Mouse (Mus musculus): ENCODE data around the gene Plcg1. TPM values are rescaled to one million over a fixed set of nuclear protein-coding genes. Genes with fewer than 3 reads are reported as not detected.

Gene Plcg1
- polyA plus RNA-seq, 1 experiment: 129 TPM

GRCm38 (mm10) chr2:160770409-160770808 is 39.3 kb downstream of the Plcg1 start:
- DNase-seq (ENCODE audit: low read depth): no peak

DNA sequence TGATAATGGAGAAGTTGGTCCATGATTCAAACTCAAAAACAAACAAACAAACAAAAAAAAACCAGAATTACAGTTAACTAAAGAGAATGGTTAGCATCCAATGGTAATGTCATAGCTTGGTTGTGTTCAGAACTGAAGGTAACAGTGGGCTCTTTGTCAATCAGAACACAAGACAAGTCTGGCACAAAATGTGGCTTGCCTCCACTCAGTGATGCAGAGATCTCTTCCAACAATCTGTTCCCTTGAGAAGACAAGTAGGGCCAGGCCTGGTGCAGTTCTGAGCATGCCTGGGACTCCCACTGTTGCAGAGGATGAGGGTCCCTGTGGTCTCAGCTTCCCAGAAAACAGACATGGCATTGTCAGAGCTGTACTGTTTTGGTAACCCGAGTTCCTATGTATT is 39.8 kb downstream of the Plcg1 start:
- DNase-seq (ENCODE audit: low read depth): no peak

GRCm38 (mm10) chr2:160771325-160772276 is 40.5 kb downstream of the Plcg1 start:
- DNase-seq (ENCODE audit: low read depth): no peak

- DNase-seq (ENCODE audit: low read depth): no peak
Measured at GRCm38 (mm10) chr2:160778034-160778433, 46.9 kb downstream of the Plcg1 start.

- DNase-seq (ENCODE audit: low read depth): no peak
Measured at GRCm38 (mm10) chr2:160780154-160780833, 49.2 kb downstream of the Plcg1 start.

DNA sequence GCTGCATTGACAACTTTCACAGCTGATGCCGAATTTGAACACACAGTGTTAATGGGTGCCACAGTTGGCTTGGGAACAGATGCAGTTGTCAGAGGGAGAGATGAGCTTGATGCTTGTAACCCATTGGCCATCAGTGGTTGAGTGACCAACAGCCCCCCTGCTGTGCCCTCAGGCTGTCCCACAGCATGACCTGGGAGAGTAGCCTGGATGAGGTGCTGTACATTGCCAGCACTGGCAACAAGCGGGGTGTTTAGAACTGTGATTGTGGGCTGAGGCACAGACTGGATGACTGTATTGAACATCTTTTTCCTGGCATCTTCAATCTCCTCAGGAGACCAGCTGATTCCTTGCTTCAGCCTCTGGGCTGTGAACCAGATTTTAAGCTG is 49.7 kb downstream of the Plcg1 start:
- DNase-seq (ENCODE audit: low read depth): no peak

DNA sequence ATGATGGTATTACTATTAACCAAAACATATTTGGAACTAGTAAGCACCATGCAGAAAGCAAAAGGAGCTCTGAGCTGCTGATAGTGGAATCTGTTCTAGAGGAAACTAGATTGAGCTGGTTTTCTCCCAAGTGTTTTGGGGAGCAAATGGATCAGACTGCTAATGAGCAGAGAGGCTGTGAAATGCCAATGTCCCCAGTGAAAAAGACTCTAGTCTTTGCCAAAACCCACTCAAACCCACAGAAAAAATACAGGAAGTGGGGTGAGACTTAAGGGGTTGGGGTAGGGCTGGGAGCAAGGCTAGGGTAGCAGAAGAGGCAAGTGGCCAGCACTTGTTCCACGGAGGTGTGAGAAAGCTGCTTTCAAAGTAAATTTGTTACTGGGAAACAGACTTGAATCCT is 55.2 kb downstream of the Plcg1 start:
- no peak for DNase-seq (ENCODE audit: low read depth)

- DNase-seq (ENCODE audit: low read depth): no peak
Measured at GRCm38 (mm10) chr2:160789046-160789445, 57.9 kb downstream of the Plcg1 start.

GRCm38 (mm10) chr2:160789741-160790140 is 58.6 kb downstream of the Plcg1 start:
- DNase-seq (ENCODE audit: low read depth): no peak

DNA sequence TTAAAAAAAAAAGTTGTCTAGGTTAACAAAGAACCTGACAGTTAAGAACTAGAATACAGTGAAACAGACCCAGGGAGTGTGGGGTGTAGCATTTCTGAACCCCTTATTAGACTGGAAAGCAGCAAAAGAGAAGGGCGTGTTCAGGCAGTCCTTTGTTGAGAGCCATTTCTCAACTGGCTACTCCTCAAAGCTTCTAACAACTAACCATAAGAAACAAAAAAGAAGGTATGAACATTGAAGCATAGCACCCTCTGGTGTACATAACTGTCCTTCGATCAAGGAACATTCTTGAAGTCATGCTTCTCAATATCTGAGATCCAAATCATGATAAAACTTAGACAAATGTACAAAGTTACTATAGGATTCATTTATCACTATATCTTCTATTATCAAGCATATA is 62.0 kb downstream of the Plcg1 start:
- DNase-seq (ENCODE audit: low read depth): no peak

- DNase-seq (ENCODE audit: low read depth): no peak
Measured at GRCm38 (mm10) chr2:160796973-160797372, 65.9 kb downstream of the Plcg1 start.

- no peak for DNase-seq (ENCODE audit: low read depth)
Measured at GRCm38 (mm10) chr2:160798206-160798605, 67.1 kb downstream of the Plcg1 start.

DNA sequence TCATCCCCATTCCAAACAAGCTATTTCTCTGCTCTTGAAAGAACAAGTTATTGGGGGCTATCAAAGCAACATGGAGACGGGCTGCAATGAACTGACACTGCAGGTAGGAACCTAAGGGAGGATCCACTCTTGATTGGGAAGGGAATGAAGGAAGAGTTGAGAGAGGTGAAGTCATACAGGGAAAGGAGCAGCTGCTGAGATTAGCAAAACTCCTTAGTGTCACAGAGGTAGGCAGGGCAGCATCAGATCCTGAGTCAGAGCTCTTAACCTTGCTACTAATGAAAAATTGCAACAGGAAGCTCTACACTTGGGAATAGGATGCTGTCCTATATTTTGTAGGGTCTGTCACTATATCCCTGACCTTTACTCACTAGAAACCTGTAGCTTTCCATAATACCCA is 69.9 kb downstream of the Plcg1 start:
- no peak for DNase-seq (ENCODE audit: low read depth)

DNA sequence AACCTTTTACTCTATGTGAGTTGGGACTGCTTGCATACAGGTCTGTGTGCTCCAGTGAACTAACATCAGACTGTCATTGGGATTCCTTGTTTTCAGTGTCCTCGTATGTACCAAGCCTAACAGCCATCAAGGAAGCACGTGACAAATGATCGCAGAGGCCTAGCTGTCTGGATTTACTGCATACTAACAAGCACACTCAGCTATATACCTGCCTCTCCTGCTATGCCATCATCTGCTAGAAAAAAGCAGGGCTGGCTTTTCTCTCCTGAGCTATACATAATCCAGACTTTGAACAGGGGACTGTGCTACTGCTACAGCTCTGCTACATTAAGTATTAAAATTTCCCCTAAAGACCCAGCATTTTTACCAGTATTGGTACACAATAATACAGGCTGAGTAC is 71.2 kb downstream of the Plcg1 start:
- DNase-seq (ENCODE audit: low read depth): no peak

- DNase-seq (ENCODE audit: low read depth): no peak
Measured at GRCm38 (mm10) chr2:160804794-160805527, 73.9 kb downstream of the Plcg1 start.

DNA sequence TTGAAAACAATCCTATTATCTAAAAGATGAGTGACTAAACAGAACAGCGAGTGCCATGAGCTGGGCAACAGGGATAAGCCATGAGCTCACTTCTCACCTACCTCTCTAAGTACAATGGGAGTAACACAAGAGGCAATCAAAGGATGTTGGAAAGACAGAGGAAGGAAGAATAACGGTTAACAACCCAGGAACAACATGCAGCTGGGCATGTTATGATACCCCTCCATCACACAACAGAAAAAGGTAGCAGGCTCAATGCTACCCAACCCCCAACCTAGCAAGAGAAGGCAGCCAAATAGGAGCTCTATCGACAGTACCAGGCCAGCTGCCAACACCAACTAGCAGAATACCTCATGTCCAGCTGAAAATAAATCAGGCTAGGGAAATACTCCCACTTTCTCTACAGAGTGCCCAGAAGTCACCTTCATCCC is 75.0 kb downstream of the Plcg1 start:
- DNase-seq (ENCODE audit: low read depth): no peak

GRCm38 (mm10) chr2:160810376-160810775 is 79.3 kb downstream of the Plcg1 start:
- DNase-seq (ENCODE audit: low read depth): no peak

DNA sequence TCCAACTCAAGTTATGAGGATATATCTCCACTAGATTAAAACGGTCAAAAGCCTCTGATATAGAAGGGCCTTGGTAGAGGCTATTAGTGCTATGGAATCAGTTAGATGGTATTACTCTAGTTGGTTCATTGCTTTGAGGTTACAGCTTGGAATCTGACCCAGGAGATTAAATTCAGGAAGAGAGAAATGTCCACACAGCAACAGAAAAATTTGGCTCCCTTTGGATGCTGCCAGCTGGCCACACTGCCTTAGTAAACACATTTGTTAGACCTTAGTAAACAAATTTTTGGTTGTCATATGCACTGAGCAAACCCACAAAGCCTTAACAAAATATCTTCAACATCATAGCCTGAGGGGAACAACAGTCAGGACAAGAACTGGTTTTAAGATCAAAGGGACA is 79.7 kb downstream of the Plcg1 start:
- DNase-seq (ENCODE audit: low read depth): no peak
